Mouse (Mus musculus): ENCODE results near the gene Prdm12. TPM values are rescaled to one million over a fixed set of nuclear protein-coding genes. Genes with fewer than 3 reads are reported as not detected.

Prdm12 gene
- polyA plus RNA-seq, 2 experiments from 2014 or later: not detected

Other genes starting within 250 kb of the Prdm12 start
- gene Ass1, start 169.8 kb upstream of the Prdm12 start, polyA plus RNA-seq (2017; shearing (Covaris generic)): 100 to 1,000 TPM; 415 to 537 TPM
- 10 to 100 TPM; 46.2 to 64.6 TPM for gene Fubp3, start 67.4 kb upstream of the Prdm12 start, polyA plus RNA-seq (2017; shearing (Covaris generic))
- 10 to 100 TPM; 43.5 to 65.7 TPM for gene Exosc2, start 30.7 kb downstream of the Prdm12 start, polyA plus RNA-seq (2017; shearing (Covaris generic))
- gene Abl1, start 48.3 kb downstream of the Prdm12 start, polyA plus RNA-seq (2017; shearing (Covaris generic)): 1 to 10 TPM; 6.9 to 8.2 TPM
- under 1 TPM; 0.11 to 0.20 TPM for gene Qrfp, start 170.5 kb downstream of the Prdm12 start, polyA plus RNA-seq (2017; shearing (Covaris generic))
- under 1 TPM; 0.24 to 0.44 TPM for gene Fibcd1, start 206.0 kb downstream of the Prdm12 start, polyA plus RNA-seq (2017; shearing (Covaris generic))
- gene Lamc3, start 247.3 kb downstream of the Prdm12 start, polyA plus RNA-seq (2017; shearing (Covaris generic)): not detected

Measured in CD4-positive, CD25-positive, alpha-beta regulatory T cell, adult 4 months (primary cell).